Mouse (Mus musculus): ENCODE measurements around the gene Cope. TPM values are rescaled to one million over a fixed set of nuclear protein-coding genes. Genes with fewer than 3 reads are reported as not detected.

Cope gene
- polyA plus RNA-seq, 1 experiment from 2014 or later = 303 TPM

DNA sequence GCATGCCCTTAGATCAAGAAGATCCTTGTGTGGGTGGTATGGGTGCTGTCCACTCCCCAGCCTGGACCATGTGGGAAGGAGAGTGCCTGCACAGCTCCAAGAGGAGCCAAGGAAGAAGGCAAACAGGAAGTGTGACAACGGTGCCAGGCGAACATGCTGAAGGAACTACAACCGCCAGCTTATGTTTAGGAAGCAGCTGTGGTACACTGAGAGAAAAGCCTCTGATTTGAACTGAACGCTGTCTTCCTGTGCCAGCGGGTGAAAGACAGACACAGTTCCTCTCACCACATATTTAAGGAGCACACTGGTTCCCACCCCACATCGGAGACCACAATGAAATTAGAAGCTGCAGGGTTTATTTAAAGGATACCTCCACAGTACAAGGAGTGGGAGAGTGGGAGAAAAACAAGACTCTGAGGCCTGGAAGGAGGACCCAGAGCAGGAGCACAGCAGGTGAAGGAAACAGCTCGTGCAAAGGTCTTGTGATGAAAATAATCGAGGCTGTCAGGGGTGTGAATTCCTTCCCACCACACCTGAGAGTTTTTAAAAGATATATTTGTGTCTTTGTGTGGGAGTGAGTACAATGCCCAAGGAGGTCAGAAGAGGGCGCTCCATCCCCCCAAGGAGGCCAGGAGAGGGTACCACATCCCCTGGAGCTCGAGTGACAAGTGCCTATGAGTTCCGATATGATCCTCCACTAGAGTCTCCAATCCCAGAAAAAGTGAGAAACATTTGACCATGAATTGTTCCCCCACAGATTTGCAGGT, 33.3 kb upstream of the Cope start:
- H3K36me3 ChIP-seq (ENCODE audit: insufficient read depth) = peaks cover 16% of the 10 kb centered on the region
- no peak overlapping the region for H3K4me2 ChIP-seq
- peak; percentile 52 for TF ChIP-seq CTCF (IDR thresholded peaks at IDR 0.05; ENCODE audit: low read depth)
- 42% methylated on average over 11 of the region's 11 CpGs for WGBS
- H3K4me3 ChIP-seq (ENCODE audit: low read depth, low read length) = no peak overlapping the region
- H3K4me1 ChIP-seq (ENCODE audit: insufficient read depth) = no peaks in the 10 kb centered on the region
- no peak overlapping the region for H3K27ac ChIP-seq (ENCODE audit: low read depth)
- ATAC-seq (ENCODE audit: insufficient read depth) (no peak), DNase-seq (peak; percentile 34)
- no peak overlapping the region for H3K9ac ChIP-seq
- no peaks in the 10 kb centered on the region for H3K27me3 ChIP-seq (ENCODE audit: insufficient read depth, low read length)
- H3K9me3 ChIP-seq (ENCODE audit: low read depth, low read length) = no peaks in the 10 kb centered on the region

DNA sequence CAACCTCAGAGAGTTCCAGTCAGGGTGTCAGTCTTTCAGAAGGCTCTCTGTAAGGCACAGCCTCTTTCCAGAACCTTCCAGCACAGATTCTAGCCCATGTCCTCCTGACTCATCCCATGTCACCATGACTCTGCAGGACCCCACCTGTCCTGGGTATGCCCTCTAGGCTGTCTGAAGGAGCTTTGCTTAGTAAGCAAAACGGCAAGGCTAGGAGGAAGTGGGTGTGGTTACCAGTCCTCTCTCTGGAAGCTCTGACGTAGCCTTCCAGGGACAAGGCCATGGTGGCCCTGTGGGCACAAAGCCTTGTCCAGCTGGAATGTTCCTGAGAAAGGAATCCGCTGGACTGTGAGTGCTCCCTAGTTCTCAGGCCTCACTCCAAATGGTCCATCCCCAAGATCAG, 29.4 kb upstream of the Cope start:
- ATAC-seq (ENCODE audit: insufficient read depth) = peak; percentile 39
- no peak overlapping the region for H3K4me2 ChIP-seq
- H3K9ac ChIP-seq = no peak overlapping the region
- H3K36me3 ChIP-seq (ENCODE audit: insufficient read depth) = no peaks in the 10 kb centered on the region
- no peak for TF ChIP-seq CTCF (IDR thresholded peaks at IDR 0.05; ENCODE audit: low read depth)
- WGBS = 41% methylated on average over 3 of the region's 3 CpGs
- H3K9me3 ChIP-seq (ENCODE audit: low read depth, low read length) = no peaks in the 10 kb centered on the region
- H3K27ac ChIP-seq (ENCODE audit: low read depth) = no peak overlapping the region
- no peaks in the 10 kb centered on the region for H3K27me3 ChIP-seq (ENCODE audit: insufficient read depth, low read length)
- DNase-seq = peak; percentile 46
- no peak overlapping the region for H3K4me3 ChIP-seq (ENCODE audit: low read depth, low read length)
- no peaks in the 10 kb centered on the region for H3K4me1 ChIP-seq (ENCODE audit: insufficient read depth)

DNA sequence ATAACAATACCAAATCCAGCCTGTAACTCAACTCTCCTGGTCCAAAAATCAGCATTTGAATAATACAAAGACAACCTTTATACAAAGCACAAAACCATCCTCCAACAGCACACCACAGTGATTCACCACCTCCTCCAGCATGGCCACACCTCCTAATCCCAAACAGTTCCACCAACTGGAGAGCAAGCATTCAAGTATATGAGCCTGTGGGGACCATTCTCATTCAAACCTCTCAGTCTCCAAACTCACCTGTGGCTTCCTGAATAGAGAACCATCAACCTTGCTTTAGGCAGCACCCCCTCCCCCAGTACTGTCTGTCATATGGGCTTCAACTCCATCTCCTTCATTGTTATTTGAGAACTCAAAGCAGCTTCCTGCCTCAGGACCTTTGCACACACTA, 28.0 kb upstream of the Cope start:
- no peaks in the 10 kb centered on the region for H3K9me3 ChIP-seq (ENCODE audit: low read depth, low read length)
- no peaks in the 10 kb centered on the region for H3K27me3 ChIP-seq (ENCODE audit: insufficient read depth, low read length)
- DNase-seq = no peak
- no peaks in the 10 kb centered on the region for H3K36me3 ChIP-seq (ENCODE audit: insufficient read depth)
- no peak overlapping the region for H3K9ac ChIP-seq
- no peak for ATAC-seq (ENCODE audit: insufficient read depth)
- H3K4me1 ChIP-seq (ENCODE audit: insufficient read depth) = no peaks in the 10 kb centered on the region
- no peak overlapping the region for H3K4me2 ChIP-seq
- no peak overlapping the region for H3K4me3 ChIP-seq (ENCODE audit: low read depth, low read length)
- H3K27ac ChIP-seq (ENCODE audit: low read depth) = no peak overlapping the region
- no peak for TF ChIP-seq CTCF (IDR thresholded peaks at IDR 0.05; ENCODE audit: low read depth)

DNA sequence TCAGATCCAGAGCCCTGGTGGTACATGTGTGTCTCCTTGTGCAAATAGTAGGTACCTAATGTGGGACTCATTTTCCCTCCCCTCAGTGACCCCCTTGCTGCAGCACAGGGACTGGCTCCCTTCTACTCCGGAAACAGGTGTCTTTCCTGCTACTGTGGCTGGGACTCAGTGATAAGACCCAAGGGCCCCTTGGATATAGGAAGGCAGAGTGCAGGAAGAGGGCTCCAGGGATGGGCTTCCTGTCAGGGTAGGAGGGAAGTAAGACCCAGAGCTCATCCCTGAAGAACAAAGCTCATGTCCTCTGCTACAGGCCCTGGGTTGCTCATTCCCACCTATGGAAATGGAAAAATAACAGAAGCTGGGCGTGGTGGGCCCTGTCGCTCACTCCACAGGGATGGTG, 25.8 kb upstream of the Cope start:
- no peaks in the 10 kb centered on the region for H3K9me3 ChIP-seq (ENCODE audit: low read depth, low read length)
- ATAC-seq (ENCODE audit: insufficient read depth) (peak; percentile 65), DNase-seq (peak; percentile 60)
- no peaks in the 10 kb centered on the region for H3K27me3 ChIP-seq (ENCODE audit: insufficient read depth, low read length)
- 0 out of 2 replicates have a peak overlapping the region, but pooled peaks have one; percentile 33 for H3K27ac ChIP-seq (ENCODE audit: low read depth)
- no peak overlapping the region for H3K4me2 ChIP-seq
- no peak overlapping the region for H3K4me3 ChIP-seq (ENCODE audit: low read depth, low read length)
- WGBS = 63% methylated on average over 3 of the region's 3 CpGs
- H3K4me1 ChIP-seq (ENCODE audit: insufficient read depth) = no peaks in the 10 kb centered on the region; the same call in 1 of the 2 replicates
- no peak overlapping the region for H3K9ac ChIP-seq
- TF ChIP-seq CTCF (IDR thresholded peaks at IDR 0.05; ENCODE audit: low read depth) = no peak
- no peaks in the 10 kb centered on the region for H3K36me3 ChIP-seq (ENCODE audit: insufficient read depth)

DNA sequence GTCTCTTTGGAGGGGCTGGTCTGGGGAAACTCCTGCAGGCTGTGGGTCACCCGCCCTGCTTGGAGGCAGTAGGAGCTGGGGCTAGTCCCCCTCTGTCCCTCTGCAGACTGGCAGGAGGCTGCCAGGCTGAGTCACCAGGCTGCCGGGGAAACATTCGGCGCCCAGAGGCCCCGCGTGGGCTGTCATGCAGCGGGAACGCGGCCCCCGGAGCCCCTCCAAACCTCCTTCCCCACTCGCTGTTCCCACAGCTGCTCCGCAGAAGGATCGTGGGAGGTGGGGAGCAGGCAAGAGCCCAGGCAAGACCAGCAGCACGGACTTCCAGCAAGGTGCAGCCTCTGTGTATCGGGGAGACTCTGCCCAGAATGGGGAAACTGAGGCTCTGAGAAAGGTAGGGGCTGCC, 24.1 kb upstream of the Cope start:
- 50% methylated on average over 15 of the region's 15 CpGs for WGBS
- ATAC-seq (ENCODE audit: insufficient read depth) (no peak), DNase-seq (no peak)
- H3K4me3 ChIP-seq (ENCODE audit: low read depth, low read length) = no peak overlapping the region
- no peaks in the 10 kb centered on the region for H3K27me3 ChIP-seq (ENCODE audit: insufficient read depth, low read length)
- TF ChIP-seq CTCF (IDR thresholded peaks at IDR 0.05; ENCODE audit: low read depth) = no peak
- H3K36me3 ChIP-seq (ENCODE audit: insufficient read depth) = no peaks in the 10 kb centered on the region
- no peak overlapping the region for H3K27ac ChIP-seq (ENCODE audit: low read depth)
- no peak overlapping the region for H3K4me2 ChIP-seq
- H3K4me1 ChIP-seq (ENCODE audit: insufficient read depth) = no peaks in the 10 kb centered on the region; the same call in 1 of the 2 replicates
- H3K9me3 ChIP-seq (ENCODE audit: low read depth, low read length) = no peaks in the 10 kb centered on the region
- peak overlapping the region; percentile 3; the same call in 1 of the 2 replicates for H3K9ac ChIP-seq

DNA sequence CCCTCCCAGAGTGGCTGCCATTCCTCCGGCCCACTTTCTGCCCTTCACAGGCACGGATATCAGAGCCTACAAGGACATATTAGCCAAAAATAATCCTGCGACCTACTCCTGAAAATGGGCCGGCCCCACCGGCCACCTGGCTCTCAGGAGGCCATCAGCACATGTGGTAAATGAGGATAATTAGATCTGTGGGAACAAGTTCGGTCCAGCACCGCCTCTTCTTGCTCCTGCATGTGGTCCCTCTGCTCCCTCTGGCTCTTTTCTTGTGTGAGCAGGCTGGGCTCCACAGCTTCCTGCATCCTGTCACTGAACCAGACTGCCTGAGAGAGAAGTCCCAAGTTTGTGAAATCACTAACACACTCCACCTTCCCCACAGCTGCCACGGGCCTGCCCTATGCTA, 23.1 kb upstream of the Cope start:
- Histone ChIP-seq H3K9me3 (ENCODE audit: low read depth, low read length) (no peaks in the 10 kb centered on the region), H3K36me3 (ENCODE audit: insufficient read depth) (no peaks in the 10 kb centered on the region), H3K4me1 (ENCODE audit: insufficient read depth) (no peaks in the 10 kb centered on the region; the same call in 1 of the 2 replicates), H3K27ac (ENCODE audit: low read depth) (peak overlapping the region; percentile 19; the same call in 1 of the 2 replicates), H3K4me2 (no peak overlapping the region), H3K4me3 (ENCODE audit: low read depth, low read length) (no peak overlapping the region), H3K9ac (no peak overlapping the region), H3K27me3 (ENCODE audit: insufficient read depth, low read length) (no peaks in the 10 kb centered on the region)
- no peak for ATAC-seq (ENCODE audit: insufficient read depth)
- no peak for TF ChIP-seq CTCF (IDR thresholded peaks at IDR 0.05; ENCODE audit: low read depth)
- 57% methylated on average over 8 of the region's 8 CpGs for WGBS
- DNase-seq = no peak

DNA sequence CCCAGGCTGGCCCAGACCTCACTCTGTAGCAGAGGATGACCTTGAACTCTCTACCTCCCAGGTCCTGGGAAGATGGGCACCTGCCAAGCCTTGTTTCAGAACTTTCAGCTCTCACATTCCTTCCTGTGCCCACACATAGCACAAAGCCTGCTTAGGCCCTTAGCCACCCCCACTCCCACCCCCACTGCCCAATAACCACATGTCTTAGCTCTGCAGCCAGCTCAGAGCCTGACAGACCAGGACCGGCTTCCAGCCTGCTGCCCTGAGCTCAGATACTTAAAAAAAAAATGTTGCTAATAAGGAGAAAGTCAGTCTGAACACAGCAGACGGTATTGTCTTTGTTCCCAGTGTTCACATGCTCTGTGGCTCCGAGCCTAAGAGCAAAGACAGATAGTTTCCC, 21.3 kb upstream of the Cope start:
- Histone ChIP-seq H3K4me1 (ENCODE audit: insufficient read depth) (no peaks in the 10 kb centered on the region; the same call in 1 of the 2 replicates), H3K36me3 (ENCODE audit: insufficient read depth) (peaks cover 15% of the 10 kb centered on the region), H3K27ac (ENCODE audit: low read depth) (peak overlapping the region; percentile 79), H3K27me3 (ENCODE audit: insufficient read depth, low read length) (no peaks in the 10 kb centered on the region), H3K9ac (no peak overlapping the region), H3K9me3 (ENCODE audit: low read depth, low read length) (no peaks in the 10 kb centered on the region), H3K4me3 (ENCODE audit: low read depth, low read length) (no peak overlapping the region), H3K4me2 (no peak overlapping the region)
- DNase-seq (no peak), ATAC-seq (ENCODE audit: insufficient read depth) (no peak)
- 18% methylated on average over 3 of the region's 3 CpGs for WGBS
- no peak for TF ChIP-seq CTCF (IDR thresholded peaks at IDR 0.05; ENCODE audit: low read depth)

Data from lung, embryonic 14.5 days (tissue).